Mouse (Mus musculus) layer of hippocampus, adult 2 months (tissue): ENCODE measurements around the gene Dnm3. TPM values are rescaled to one million over a fixed set of nuclear protein-coding genes. Genes with fewer than 3 reads are reported as not detected.

Experiments
- DNase-seq, 2 experiments: peaks; one replicate each; pipeline ENCODE4 v3.0.0; 2022; ENCODE audit warnings: low spot score in 2 of 2
- H3K27ac ChIP-seq: fragments of 200-600 bp; 2 replicates; pipeline ENCODE4 v1.8.1; 2022
- H3K4me3 ChIP-seq: fragments of 200-600 bp; 2 replicates; pipeline ENCODE4 v1.8.1; 2022; ENCODE audit warnings: mild to moderate bottlenecking
- CTCF ChIP-seq: fragments of 200-600 bp; conservative IDR thresholded peaks from 2 replicates; pipeline ENCODE4 v1.8.1; 2022; ENCODE audit warnings: antibody characterized with exemption, mild to moderate bottlenecking, moderate library complexity
- total RNA-seq, 2 experiments: library from RNA; stranded (reverse); gene quantifications; 2 replicates each; pipeline ENCODE4 v1.2.3; 2021

The Dnm3 gene
- total RNA-seq, 2 experiments from 2014 or later, result 78.5 to 79.1 TPM

DNA sequence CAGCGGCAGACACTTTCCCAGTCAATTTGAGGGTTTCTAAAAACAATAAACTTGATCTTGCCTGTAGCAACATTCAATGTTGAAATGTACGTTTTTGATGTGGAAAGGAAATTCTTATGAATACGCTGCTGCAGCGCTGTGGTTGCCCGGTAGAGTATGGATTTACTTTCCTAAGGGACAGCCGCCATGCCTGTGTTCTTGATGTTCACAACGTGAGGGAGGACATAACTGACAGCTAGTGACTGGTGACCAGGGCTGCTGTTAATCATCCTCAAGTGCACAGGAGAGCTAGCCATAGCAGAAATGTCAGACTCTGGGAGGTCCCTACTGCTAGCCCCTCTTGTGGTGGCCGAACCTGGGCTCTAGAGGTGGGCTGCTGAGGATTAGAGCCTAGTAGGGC, 468.7 kb downstream of the Dnm3 start:
- no peak for TF ChIP-seq CTCF

GRCm38 (mm10) chr1:162008631-162009067, 469.2 kb downstream of the Dnm3 start:
- Histone ChIP-seq H3K4me3 (no peak overlapping the region), H3K27ac (no peak overlapping the region; the same call in 1 of the 2 replicates)
- TF ChIP-seq CTCF, result no peak
- DNase-seq, result peak in 1 of 2 experiments; percentile 8

More for the DNA sequence above, 468.7 kb downstream of the Dnm3 start:
- no peak for DNase-seq
- H3K27ac ChIP-seq, result no peak overlapping the region; the same call in 1 of the 2 replicates
- no peak overlapping the region for H3K4me3 ChIP-seq

GRCm38 (mm10) chr1:162008208-162008607, 469.6 kb downstream of the Dnm3 start:
- H3K27ac ChIP-seq, result no peak overlapping the region
- no peak overlapping the region for H3K4me3 ChIP-seq
- no peak for TF ChIP-seq CTCF
- DNase-seq, result no peak

GRCm38 (mm10) chr1:162006109-162006508, 471.7 kb downstream of the Dnm3 start:
- no peak for DNase-seq

GRCm38 (mm10) chr1:162004821-162005770, 472.7 kb downstream of the Dnm3 start:
- no peak overlapping the region; the same call in 1 of the 2 replicates for H3K4me3 ChIP-seq
- H3K27ac ChIP-seq, result peak overlapping the region; percentile 56; the same call in 1 of the 2 replicates
- no peak for DNase-seq
- TF ChIP-seq CTCF, result peak; percentile 61

More at GRCm38 (mm10) chr1:162006109-162006508, 471.7 kb downstream of the Dnm3 start:
- no peak for TF ChIP-seq CTCF
- Histone ChIP-seq H3K27ac (no peak overlapping the region), H3K4me3 (no peak overlapping the region)

GRCm38 (mm10) chr1:162004518-162004780, 473.4 kb downstream of the Dnm3 start:
- H3K27ac ChIP-seq, result peak overlapping the region; percentile 56; the same call in 1 of the 2 replicates
- DNase-seq, result no peak
- H3K4me3 ChIP-seq, result no peak overlapping the region
- TF ChIP-seq CTCF, result no peak

DNA sequence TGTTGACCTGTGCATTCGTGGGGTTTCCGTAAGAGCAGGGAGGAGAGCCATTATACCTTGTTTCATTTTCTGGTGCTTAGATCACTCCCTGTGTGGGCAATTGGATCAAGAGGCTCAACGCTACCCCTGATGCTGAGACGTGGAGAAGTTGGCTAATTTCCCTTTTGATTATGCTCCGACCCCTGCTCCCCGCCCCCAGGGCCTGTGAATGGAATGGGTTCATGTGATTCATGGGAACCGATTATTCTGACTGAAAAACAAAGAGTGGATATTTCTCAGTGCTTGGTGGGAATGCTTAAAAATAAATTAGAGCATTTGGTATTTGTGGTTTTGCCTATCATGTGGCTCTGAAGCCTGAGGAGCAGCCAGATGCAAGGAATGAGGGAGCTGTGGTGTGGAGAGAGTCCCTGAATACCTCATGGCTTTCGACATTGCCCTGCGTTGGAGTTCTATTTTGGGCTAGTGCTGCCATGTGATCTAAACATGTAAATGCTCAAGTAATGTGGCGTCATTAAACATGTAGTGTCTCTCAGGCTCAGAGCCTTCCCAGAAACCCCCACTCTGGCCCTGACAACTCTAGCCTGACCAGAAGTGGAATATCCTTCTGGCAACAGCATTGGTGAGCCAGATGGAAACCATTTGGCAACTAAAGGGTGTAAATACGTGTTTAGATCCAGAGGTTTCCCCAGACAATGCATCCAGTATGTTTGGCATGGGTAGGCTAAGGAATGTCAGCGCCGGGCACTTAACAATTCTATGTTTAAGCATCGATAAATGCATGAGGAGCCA, 473.9 kb downstream of the Dnm3 start:
- peak overlapping the region; percentile 56; the same call in 1 of the 2 replicates for H3K27ac ChIP-seq
- DNase-seq, result no peak
- TF ChIP-seq CTCF, result no peak
- no peak overlapping the region for H3K4me3 ChIP-seq

DNA sequence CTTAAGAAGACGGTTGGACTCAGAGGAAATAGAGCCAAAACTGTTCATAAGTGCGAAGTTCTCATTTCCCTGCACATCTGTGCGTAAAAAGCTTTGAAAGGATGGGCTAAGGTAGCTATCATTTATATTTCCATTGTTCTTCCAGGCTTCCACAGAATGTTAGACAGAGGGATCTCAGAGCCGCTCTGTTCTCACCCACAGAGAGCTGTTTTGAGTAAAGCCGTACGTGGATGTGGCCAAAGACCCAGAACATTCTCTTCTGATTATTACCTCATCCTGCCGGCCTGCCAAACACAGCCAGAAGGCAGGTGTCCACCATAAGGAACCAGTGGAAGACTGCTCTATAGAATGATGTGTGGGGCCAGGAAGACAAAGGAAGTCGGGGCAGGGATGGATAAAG, 476.5 kb downstream of the Dnm3 start:
- no peak overlapping the region for H3K27ac ChIP-seq
- no peak overlapping the region for H3K4me3 ChIP-seq
- no peak for TF ChIP-seq CTCF
- no peak for DNase-seq

GRCm38 (mm10) chr1:161999882-162000371, 477.9 kb downstream of the Dnm3 start:
- H3K27ac ChIP-seq, result peak overlapping the region; percentile 77
- TF ChIP-seq CTCF, result peak; percentile 93
- DNase-seq, result peak; percentile 65 to 82
- no peak overlapping the region for H3K4me3 ChIP-seq

DNA sequence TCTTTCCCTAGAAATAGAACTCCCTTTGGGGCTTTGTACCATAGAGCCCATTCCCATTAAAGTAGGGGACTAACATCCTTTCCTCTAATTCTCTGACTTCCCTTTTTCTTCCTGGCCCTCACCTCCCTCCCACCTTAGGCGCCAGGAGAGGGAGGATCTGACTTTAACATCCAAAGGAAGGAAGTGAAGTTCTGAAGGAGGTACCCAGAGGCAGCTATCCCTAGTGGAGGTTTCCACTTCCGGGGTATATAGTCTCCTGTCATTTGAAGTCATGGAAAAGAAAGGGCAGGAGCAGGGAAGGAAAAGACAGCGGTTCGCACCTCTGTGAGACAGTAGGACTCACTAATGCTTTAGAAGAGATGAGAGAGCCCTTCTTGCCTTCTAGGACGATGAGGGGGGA, 478.5 kb downstream of the Dnm3 start:
- no peak for TF ChIP-seq CTCF
- DNase-seq, result no peak
- peak overlapping the region; percentile 77 for H3K27ac ChIP-seq
- 0 out of 2 replicates have a peak overlapping the region, but pooled peaks have one; percentile 4 for H3K4me3 ChIP-seq

- TF ChIP-seq CTCF, result no peak
- H3K27ac ChIP-seq, result 0 out of 2 replicates have a peak overlapping the region, but pooled peaks have one; percentile 77
- DNase-seq, result no peak
- H3K4me3 ChIP-seq, result no peak overlapping the region
Observed at GRCm38 (mm10) chr1:161998781-161999180, 479.1 kb downstream of the Dnm3 start.

DNA sequence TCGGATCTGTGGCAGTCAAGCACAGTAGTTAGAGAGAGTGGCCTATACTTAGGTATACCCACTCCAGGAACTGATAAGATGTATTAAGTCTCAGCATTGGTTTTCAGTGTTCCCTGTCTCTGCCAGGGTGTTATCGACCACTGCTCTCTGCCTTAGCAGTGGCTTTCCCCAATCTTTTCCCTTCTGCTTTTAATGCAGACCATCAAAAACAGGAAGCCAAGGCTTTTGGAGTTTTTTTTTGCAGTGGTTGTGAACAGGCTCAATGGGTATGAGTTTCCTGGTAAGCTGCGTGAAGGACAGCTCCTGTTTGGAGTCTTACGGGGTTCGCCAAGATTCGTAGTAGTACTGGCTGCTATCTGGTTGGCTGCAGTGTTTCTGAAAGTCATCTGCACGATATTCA, 485.4 kb downstream of the Dnm3 start:
- H3K4me3 ChIP-seq, result no peak overlapping the region
- DNase-seq, result no peak
- H3K27ac ChIP-seq, result no peak overlapping the region
- no peak for TF ChIP-seq CTCF

DNA sequence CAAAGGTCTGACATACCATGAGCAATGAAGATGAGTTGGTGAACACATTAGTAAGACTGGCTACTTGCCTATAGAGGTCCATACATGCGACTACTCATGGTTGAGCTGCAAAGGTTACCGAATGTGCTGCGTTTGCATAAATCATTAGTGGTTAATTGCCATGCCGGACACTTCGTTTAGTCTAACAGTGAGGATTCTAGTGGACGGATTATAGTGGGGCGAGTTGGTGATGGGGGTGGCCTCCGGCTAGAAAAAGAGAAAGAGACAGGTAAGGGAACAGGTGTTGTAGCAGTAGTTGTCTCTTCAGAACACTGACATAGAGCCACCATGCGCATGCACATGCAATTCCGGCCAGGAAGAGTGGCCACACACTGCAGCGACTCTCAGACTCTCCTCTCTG, 486.0 kb downstream of the Dnm3 start:
- TF ChIP-seq CTCF, result no peak
- H3K27ac ChIP-seq, result no peak overlapping the region
- no peak overlapping the region for H3K4me3 ChIP-seq
- DNase-seq, result no peak
